Mouse (Mus musculus): Measurements from ENCODE around the gene Zfhx3.
"Not testable (repeated sequence)": the region's sequence is repeated elsewhere in the genome, so short reads cannot be mapped to it uniquely, and the experiment has no call there.

The Zfhx3 gene

DNA sequence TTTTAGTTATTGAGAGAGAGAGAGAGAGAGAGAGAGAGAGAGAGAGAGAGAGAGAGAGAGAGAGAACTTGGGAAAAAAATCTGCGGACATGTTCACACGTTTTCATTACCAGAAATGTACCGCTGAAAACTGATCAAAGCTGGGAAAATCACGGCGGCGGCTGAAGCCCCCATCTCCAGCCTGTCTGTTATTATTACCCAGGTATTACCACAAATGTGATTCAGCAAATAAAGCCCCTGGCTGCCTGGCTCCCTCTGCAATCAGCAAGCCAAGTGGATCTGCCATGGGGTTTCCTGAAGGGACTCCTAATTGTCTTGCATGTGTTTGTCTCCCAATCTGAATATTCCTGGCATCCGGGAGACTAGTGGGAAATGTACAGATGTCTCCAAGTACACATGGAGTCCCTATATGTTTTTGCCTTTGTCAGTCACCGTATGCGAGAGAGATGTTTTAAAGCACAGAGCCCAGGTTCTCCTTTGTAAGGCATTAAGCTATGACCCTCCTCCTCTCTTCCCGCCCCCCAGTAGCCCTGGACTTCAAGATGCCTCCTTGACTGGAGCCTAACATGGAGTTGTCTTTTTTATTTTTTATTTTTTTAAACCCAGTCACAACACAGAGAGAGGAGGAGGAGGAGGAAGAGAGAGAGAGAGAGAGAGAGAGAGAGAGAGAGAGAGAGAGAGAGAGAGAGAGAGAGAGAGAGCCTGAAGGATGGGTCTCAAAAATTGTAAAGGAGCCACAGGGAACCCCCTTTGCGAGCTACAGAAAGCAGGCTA lies at the start of gene Zfhx3:
Gene Zfhx3, plus strand, starts transcription at position 723 of the 773 bp plus-strand sequence.
- DNase-seq (ENCODE audit: low spot score), result no peak

DNA sequence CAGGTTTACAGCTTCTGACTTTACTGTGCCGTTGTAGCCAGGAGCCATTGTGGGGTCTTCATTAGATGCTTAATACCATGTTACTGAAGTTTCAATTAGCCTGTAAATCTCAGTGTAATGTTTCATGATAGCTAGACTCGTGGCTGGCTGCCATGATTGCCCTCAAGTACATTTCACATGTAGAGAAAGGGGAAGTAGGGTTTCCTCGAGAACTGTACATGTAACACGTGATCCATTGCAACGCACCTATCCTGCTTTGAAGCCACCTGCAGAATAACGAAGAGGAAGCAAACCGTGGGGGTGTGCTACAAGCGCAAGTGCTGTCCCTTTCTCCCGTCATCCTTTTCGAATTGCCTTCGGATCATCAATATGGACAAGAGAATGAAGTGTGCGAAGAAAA lies 23.5 kb upstream of the Zfhx3 start:
- DNase-seq (ENCODE audit: low spot score), result no peak

DNA sequence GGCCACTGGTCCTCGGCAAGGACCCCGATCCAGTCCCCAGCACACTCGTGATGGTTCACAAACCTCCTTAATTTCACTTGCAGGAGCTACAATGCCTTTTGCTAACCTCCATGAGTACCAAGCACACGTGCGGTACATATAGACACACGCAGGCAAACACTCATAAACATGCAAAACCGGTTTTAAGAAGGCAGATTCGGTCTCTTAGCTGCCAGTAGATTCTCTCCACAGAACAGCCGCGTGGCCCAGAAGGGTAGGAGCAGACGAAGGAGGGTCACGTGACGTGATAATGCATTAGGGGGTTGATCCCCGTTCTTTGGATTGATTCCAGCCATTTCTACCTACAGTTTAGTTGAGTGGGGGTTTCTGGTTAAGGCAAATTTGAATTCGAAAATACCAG lies 16.3 kb upstream of the Zfhx3 start:
- no peak for DNase-seq (ENCODE audit: low spot score)

DNA sequence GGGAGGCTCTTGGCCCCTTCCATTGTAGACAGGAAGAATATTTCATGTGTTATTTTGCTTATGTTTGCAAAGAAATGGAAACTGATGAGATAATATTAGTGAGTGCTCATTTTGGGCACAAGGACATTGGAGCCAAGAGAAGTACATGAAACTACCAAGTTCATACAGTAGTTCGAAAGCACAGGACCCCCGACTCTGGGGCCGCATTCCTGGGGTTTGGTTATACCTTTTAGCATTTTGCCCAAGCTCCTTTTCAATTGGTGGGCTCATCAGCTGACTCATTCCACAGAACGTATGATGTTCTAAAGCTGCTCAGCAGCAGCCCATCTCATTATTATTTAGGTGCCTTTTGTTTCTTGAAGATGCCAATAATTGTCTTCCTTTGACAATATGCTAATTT lies 5.7 kb upstream of the Zfhx3 start:
- DNase-seq (ENCODE audit: low spot score), result no peak

DNA sequence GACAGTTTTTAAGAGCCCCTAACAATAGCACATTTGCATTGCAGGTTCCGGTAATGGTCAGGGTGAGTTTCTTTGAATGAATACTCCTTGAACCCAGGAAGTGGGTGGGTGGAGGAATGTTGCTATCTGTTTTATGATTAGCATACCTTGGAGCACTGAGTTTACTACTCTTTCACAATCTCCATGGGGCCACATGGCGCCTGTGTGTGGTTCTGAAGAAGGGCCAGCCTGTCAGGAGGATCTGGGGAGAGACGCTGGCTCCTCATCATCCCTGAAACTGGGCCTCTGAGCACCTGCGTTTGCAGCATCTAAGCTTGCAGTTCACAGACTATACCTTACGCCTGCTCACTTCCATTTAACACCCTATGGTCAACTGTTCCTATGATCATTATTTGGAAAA lies 4.2 kb upstream of the Zfhx3 start:
- not testable (repeated sequence) for DNase-seq (ENCODE audit: low spot score)

DNA sequence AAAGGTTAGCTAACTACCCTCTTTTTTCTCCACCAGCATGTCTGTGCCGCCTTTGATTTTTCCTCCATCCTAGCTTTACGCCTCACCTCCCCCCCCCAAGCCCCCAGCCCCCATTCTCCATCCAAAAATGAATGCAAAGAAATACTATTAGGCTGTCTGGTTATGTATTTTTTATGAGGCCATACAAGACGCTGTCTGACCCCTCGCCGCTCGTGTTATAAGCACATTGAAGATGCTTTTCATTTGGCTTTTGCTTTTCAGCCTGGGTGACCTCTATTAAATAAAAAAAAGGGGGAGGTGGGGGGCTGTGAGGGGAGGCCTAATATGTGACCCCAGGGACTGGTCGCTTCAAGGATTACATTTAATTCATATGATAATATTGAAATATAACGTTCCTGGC lies 2.3 kb upstream of the Zfhx3 start:
- no peak for DNase-seq (ENCODE audit: low spot score)

DNA sequence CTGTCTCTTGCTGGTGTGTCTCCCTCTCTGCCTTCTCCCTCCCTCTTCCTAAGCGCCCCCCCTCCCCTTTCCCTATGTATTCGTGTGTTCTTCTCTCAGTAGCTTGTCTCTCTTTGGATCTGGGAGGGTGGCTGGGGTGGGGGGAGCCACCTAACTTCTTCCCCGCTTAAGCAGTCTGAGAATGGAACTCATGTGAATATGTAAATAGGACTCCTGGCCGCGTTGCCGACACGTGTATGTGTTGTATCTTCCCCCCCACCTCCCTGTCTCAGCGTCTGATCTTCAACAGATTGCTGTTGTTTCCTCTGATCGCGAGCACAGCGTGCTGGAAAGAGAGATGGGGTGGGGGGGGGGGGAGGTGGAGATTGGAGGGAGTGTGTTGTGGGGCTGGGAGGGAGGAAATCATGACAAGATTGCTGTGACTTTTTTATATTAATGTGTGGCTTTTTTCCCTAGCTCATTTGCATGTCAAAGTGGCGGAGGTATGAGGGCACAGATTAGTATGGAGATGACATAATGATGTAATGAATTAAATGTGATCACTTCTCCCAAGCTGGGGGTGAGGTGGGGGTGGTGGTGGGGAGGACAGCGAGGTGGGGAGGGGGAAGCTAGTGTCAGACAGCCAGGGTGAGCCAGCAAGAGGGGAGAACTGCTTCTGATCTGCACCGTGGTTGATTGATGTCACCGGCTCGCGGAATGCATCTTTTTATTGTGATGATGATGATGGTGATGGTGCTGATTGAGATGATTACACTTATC lies 487 bp downstream of the Zfhx3 start:
- no peak for DNase-seq (ENCODE audit: low spot score)

DNA sequence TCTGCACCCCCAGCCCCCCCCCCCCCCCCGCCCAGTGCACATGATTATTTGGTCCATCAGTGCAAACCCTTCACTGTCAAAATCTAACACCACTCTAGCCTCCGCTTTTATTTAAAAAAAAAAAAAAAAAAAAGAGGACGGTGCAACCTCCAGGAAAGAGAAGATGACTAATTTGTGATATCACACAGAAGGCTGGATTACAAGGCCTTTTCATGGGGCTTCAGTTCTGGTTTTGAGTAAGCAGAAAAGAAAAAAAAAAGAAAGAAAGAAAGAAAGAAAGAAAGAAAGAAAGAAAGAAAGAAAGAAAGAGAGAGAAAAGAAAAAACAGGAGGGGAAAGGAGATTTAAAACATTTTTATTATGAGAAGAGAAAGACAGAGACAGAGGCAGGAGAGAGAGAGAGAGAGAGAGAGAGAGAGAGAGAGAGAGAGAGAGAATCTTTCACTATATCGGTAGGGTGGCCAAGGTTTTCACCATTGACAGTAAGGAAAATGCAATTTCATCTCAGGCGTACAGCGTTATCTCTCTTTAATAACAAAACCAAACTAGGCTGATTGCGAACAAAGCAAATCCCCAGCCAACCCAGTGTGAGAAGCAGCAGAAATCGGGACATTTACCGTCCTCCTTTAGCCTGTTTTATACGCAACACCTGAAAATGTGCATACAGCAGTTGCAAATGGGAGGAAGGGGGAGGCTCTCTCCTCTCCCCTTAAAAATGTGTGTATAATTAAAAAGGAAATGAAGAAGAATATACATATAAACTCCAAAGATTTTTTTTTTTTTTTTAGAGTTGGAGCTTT lies 1.3 kb downstream of the Zfhx3 start:
- DNase-seq (ENCODE audit: low spot score), result no peak

DNA sequence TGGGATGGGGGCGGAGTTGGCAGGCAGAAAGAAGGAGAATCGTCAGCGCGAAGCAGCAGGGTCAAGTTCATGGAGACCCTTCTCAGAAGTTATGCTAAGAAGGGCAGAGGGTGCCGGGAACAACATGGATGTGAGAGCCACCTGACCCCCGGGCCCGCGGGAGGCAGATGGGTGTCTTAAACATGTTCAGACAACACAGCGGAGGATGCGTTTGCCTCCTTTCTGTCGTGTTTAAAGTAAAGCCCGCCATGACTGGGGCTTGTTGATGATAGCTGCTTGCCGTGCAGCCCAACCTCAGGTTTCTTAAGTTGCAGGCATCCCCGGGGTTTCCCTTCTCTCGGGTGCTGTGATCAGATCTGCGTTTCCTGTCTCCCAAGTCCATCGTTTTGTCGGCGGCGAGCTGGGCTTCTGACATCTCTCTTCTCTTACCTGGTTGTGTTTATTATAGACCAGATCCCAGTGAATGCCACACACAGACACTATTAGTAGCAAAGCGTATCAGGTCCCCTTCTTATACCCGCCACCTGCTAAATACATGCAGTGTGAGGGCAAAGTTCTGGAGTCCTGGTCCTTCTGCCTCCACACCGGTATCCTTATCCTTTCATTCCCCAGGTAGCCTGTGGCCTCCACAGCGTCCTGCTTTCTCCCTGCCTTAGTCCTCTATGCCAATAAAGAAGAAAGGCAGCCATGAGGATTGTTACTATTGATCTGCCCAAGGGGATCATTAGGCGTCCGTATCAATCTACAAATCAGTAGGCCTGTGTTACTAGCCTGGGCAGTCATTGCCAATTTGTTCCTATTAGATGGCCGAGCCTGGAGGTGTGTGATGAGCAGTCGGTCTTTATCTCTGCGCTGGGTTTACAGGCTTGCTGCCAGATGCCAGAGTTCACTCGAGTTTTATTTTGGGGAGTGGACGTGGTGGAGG lies 2.5 kb downstream of the Zfhx3 start:
- DNase-seq (ENCODE audit: low spot score), result no peak

DNA sequence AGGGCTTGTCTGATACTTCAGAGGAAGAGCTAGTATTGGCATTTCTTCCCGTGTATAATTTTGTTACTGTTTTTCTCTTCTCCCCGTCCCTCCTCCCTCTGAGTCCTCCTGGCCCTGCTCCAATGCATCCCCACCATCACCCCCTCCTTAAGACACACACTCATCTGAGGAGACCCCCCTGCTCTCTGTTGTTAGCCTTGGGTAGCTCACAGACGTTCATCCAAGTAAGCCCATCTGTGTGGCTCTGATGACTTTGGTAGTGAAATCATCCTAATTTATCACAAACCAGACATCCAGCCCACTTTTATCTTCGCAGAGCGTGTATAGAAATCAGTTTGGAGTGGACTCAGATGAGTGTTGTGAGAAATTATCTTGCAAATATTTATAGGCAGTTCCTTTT lies 4.4 kb downstream of the Zfhx3 start:
- no peak for DNase-seq (ENCODE audit: low spot score)

DNA sequence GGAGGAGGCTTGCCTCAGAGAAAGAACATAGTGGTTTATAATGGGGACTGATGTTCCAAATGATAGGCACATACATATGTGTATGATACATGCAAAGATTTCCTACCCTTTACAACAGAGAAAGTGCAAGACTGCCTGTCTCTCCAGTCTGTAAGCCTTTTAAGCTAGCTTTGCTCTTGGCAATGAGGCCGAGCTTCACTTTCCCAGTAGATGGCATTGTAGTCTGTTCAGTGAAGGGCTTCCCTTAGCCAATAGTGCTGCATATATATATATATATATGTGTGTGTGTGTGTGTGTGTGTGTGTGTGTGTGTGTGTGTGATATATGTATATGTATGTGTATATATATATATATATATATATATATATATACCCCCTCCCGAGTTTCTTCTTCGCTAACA lies 13.4 kb downstream of the Zfhx3 start:
- DNase-seq (ENCODE audit: low spot score), result peak; percentile 26

DNA sequence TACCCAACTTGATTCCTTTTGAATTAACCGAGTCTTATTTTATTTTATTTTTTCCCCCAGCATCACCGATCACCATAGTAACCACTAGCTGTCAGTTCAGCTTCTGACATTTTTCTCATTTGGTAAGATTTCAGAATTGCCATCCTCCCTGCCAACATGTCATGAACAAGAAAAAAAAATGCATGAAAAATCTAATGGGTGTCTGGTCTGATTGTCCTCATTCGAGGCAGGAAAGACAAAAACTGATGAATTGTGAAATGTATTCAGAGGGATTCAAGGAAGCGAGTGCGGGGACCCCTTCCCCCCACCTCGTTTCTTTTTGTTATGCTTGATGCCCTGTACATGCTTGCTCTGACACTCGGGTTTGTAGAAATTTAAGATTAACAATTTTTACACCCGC lies 15.1 kb downstream of the Zfhx3 start:
- DNase-seq (ENCODE audit: low spot score), result no peak

DNA sequence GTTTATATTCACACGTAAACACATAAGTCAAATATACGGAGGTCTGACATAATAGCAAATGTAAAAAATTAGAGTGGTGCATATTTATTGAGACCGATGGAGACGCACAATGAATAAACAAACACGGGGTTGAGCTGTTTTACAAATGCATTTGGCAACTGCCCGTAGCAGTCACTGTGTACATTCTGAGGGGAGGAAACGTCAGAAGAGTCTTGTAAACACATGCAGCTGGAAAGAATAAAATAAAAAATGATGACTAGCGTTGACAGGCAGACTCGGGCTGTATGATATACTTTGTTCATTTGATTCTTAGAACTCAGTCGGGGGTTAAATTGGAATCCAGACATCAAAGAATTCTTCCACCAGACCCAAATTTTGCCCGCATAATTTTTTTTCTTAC lies 18.0 kb downstream of the Zfhx3 start:
- no peak for DNase-seq (ENCODE audit: low spot score)

DNA sequence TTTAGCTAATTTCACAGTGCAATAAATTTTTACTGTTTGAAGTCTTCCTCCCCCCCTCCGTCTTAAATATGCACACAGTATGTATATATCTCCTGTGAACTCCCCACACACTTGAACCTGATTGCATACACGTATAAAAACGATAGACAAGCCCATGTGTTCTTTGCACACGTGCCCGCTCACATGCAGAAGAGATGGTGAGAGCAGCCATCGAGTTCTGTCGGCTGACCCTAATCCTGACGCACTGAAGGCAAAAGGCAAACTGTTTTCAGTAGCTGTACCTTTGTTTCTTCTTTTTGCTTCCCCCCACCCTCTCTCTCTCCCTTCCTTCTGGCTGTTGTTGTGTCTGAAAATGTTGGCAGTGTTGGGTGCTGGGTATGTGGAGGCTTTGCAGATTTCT lies 18.4 kb downstream of the Zfhx3 start:
- DNase-seq (ENCODE audit: low spot score), result no peak

DNA sequence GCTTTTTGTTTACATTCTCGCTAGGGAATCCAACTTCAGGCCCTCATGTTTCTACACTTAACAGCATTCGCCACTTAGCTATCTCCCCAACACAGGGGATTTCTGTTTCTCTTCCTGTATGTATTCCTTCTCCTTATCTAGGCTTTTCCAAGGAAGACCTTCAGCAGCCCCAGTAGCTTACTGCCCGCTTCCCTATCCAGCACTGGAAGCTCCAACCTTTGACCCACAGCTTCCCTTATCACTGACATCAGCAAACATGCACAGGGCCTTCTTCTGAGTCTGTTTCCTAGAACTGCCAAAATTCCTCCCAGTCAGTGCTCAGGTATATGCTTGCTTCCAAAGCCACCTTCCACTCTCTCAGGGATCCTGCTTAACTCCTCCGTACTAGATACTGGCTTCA lies 29.8 kb downstream of the Zfhx3 start:
- no peak for DNase-seq (ENCODE audit: low spot score)

DNA sequence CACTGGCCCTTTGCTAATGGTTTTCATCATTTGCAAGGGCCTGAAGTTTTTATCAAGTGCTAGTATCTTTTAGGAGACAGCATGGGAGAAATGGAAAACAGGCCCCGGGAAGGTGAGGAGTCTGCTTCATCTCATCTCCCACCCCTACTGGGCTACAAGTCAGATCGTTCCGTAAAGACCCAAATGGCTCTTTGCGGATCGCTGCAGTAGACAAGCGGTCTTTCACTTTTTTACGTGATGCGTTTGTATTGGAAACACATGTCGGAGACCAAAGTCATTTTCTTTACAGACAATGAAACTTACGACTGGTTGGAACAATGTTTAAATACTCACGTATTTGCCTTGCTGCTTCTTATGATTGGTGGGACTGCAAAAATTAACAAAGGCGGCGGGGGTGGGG lies 32.0 kb downstream of the Zfhx3 start:
- no peak for DNase-seq (ENCODE audit: low spot score)

DNA sequence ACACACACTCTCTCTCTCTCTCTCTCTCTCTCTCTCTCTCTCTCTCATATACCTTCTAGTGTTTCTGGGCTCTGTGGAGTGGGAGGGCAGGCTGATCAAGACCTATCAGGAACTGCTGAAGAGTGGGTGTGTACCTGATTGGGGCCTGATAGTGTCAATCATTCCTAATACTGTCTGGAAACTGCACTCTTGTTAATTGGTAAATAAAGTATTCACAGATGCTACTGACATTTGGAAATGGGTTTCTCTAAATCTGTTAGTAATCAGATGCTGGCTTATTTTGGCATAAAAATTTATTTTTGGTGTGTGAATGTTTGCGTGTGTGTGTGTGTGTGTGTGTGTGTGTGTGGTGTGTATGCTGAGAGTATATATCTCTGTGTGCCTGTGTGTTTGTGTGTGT lies 35.8 kb downstream of the Zfhx3 start:
- DNase-seq (ENCODE audit: low spot score), result no peak

DNA sequence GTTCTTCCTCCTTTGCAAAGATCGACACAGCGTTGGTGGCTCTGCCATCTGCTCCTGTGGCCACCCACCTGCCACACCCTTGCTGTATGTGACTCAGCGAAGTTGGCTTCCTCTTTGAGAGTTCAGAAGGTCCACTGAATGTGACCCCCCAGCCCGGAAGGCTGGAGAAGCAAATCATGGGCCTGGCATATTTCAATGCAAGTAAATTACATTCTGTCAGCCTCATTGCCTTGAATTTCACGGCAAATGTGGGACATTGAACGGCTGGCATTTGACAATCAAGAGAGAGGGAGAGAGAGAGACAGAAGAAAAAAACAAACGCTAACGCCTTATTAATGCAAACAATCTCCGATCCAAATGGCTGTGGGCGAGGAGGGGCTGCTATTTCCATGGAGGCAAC lies 38.2 kb downstream of the Zfhx3 start:
- DNase-seq (ENCODE audit: low spot score), result no peak

DNA sequence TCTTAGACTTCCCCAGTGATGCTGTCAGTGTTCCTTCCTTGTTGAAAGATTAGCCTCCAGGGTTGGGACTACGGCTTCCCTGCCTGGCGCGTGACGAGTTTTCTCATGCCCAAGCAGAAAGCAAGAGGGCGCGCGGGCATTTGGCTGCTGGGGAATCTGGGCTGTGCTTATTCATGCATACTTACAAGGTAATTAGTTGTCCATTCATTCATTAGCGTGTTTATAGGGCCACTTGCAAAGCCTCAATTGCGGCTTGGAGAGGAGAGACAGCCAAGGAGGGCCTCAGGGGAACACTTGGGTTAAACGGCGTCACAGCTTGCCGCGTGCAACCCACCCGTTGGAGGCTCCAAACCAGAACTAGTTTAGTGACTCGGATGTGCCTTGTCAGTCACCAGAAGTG lies 44.2 kb downstream of the Zfhx3 start:
- DNase-seq (ENCODE audit: low spot score), result peak; percentile 6

DNA sequence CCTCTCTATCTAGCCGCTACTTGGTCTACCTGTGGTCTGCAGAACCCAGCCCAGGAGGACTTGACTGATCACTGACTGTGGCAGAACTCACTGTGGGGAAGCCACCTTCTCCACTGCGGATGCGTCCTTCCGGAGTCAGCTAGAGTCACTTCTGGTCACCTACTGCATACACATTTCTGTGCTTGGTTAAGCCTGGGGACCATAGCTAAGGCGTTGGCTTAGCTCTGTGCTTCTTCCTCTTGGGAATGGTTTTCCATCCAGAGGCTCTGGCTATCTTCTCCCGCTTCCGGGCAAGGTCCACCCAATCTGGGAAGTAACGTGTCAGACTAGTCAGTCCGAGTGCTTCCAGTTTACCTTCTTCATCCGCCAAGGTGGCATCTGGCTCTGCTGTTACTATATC lies 56.4 kb downstream of the Zfhx3 start:
- DNase-seq (ENCODE audit: low spot score), result no peak

DNA sequence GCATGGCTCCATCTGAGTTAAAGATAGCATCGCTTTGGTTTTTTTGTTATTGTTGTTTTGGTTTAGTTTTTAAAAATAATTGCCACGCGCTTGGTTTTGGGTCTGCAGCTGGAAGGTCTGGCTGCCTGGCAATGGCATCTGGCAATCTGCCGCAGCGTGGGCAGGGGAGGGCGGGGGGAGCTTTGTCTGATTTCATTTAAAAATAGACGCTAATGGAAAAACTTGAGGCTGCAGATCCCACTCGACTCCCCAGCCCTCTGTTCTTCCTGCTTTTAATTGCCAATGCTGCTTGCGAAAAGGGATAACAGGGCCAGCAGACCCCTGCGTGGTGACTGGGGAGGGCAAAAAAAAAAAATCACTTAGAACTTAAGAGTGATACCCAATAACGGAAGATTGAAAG lies 69.1 kb downstream of the Zfhx3 start:
- DNase-seq (ENCODE audit: low spot score), result no peak

DNA sequence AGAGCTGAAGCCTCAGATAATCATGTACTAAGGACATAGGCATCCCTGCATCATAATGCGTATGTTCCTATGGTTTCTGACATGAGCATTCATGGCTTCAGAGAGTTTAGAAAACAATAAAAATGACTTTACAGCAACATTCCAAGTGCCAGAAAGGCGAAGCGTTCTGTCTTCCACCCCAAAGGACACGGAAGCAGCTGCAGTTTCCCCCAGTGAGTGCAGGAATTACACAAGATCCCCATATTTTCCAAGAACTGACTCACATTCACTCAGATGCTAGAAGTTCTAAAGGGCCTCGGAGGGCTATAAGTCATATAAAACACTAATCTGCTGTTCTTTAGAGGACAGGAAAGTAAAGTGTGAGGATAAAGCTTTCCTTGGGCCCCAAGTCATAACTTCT lies 75.3 kb downstream of the Zfhx3 start:
- DNase-seq (ENCODE audit: low spot score), result no peak
